Mouse (Mus musculus): ENCODE results near the gene Trim75.
"Not testable (repeated sequence)": the region's sequence is repeated elsewhere in the genome, so short reads cannot be mapped to it uniquely, and the experiment has no call there.

The Trim75 gene

DNA sequence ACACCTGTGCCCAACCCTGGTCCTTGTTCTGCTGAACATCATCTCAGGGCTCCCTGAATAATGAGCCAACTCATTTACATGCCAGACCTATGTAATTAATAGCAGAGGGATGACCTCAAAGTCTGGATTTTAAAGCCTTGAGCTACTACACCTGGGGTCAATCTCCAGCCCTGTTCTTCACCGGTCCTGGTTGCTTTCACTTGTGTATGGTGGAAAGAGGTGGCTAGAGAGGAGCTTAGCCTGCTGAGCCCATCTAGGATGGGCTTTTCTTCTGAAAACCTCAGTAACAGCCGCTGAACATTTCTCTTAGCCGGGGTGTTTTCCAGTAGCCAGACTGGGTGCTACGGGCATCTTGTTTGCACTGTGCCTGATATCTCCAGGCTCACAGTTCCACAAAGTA, at the start of gene Trim75:
Gene Trim75 (minus strand): TSS at position 101 of the 400 bp plus-strand sequence.
- no peak for DNase-seq (ENCODE audit: low read depth, low spot score)

DNA sequence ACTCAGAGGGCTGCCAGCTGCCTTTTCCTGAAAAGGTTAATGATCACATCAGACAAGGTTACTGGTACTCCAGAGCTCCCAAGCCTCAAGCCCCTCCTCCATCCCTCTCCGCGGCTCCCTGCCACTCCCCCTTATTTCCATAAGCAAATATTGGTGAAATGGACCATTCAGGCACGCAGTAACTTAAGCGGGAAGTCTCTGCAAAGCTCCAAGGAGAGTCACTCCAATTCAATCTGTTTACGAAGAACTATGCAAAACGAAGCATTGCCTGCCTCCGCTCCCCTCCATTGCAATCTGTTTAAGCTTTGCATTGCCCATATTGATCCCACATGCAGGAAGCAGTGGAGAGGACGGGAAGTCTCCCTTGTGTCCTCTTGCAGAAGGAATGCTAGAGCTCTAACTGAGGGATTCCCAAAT, 49.5 kb upstream of the Trim75 start, which contains the start of gene Apela:
Gene Apela (minus strand): TSS at position 220 of the 417 bp plus-strand sequence.
- peak; percentile 23 for DNase-seq (ENCODE audit: low read depth, low spot score)

DNA sequence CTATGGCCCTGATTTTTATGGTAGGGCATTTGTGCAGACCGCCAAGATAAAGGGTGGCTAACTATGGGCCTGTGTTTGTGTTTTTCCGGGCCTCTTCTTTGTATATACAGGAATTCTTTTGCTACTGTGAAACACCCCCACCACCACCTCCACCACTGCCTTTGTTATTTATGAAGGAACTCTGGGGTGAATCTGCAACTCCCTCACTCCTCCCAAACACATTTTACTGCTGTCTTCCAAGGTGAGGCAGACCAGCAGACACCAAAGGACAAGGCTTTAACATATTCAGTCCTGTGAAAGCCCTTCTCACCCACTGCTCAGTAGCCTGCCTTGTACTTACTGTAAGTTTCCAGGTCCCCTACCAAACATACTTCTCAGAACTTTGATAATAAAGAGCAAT, 46.5 kb upstream of the Trim75 start:
- no peak for DNase-seq (ENCODE audit: low read depth, low spot score)

DNA sequence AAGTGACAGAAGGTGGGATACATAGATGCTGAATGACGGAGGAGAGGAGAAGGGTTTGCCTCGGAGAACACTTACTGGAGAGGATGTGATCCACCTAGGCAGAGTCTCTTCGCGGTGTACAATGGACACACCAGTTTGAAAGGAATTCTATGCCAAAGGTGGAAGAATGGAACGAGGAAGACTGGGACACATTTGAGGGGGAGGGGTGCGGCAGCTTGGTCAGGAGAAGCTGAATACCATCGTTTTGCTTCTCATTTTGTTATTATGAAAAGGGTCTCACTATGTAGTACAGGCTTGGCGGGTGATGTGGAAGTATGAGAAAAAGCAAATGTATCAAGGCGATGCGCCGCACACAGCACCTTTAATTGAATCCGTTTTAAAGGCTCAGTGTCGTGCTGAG, 45.4 kb upstream of the Trim75 start:
- DNase-seq (ENCODE audit: low read depth, low spot score), result no peak

DNA sequence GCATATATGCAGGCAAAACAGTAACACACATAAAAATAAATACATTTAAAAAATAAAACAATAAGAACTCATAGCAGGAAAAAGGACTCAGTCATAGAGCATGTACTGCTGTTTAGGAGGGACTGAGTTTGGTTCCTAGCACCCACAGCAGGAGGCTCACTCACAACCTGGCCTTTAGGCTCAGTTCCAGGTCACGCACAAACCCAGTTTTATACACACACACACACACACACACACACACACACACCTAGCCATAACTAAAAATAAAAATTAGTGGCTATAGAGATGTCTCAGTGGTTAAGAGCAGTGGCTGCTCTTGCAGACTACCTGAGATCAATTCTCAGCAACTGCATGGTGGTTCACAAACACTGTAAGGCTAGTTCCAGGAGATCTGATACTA, 44.5 kb upstream of the Trim75 start:
- DNase-seq (ENCODE audit: low read depth, low spot score), result no peak

DNA sequence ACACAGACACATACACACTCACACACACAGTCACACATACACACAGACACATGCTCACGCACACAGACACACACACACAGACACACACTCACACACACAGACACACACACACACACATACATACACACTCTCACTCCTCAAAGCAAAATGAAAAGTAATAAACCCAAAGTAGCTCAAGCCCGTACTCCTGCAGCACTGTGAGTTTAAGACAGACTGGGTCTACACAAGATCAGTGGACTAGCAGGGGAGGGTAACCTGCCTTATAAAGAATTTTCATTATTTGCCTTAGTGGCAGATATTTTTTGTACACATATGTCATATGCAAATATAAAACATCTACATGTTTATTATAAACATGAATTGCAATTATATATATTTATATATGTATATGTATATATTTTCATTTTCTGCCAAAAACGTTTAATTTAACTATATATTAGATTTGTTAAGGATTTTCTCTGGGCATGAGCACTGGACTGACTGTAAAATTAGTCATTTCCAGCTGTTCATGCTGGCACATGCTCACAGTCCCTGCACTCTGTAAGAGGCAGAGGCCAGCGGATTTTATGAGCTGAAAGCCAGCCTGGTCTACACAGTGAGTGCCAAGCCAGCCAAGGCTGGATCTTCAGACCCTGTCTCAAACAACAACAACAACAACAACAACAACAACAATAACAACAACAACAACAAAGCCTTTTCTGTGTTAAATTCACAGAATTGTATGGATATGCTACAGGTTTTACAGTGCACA, 43.3 kb upstream of the Trim75 start:
- no peak for DNase-seq (ENCODE audit: low read depth, low spot score)

DNA sequence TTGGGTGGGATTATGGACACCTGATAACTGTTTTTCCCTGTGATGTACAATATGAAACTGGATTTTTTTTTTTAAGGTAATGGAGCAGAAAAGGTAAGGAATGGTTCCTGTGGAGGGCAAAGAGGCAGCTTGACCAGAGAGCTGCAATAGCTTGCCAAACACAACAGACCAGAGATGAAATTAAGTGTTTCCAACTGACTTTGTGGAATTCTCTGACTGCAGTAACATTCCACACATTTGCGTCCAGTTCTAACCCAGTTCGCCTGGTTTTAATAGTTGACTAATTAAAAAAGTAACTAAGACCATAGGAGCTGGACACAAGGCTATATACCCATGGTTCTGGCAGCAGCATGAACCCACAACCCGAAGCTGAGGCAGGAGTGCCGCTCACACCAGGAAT, 42.1 kb upstream of the Trim75 start:
- no peak for DNase-seq (ENCODE audit: low read depth, low spot score)

DNA sequence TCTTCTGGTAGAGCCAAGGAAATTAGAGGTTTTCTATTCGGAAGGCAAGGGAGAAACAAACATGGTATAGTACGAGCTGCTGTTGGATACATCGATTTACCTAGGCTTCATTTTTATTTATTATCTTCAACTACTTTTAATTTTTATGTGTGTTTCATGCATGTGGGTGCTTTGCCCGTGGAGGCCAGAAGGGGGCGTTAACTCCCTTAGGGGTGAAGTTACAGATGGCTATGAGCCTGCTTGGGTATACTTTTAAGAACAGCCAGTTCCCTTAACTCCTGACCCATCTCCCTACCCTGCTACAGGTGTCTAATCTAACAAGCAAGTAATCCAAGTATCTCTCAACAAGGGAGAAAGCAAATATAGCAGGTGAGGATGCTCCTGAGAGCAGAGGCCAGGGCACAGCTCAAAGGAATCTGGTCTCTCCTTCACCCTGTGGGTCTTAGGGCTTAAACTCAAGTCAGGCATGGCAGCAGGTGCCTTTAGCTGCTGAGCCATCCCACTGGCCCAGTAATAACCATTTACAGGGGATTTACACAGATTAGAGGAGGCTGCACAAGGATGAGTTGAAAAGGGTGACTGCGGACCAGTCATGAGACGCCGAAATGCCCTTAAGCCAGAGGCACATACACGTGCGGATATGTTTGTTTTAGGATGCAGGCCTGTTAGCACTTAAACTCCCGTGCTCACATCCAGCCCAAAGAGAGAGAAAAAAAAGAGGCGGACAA, 41.5 kb upstream of the Trim75 start:
- no peak for DNase-seq (ENCODE audit: low read depth, low spot score)

DNA sequence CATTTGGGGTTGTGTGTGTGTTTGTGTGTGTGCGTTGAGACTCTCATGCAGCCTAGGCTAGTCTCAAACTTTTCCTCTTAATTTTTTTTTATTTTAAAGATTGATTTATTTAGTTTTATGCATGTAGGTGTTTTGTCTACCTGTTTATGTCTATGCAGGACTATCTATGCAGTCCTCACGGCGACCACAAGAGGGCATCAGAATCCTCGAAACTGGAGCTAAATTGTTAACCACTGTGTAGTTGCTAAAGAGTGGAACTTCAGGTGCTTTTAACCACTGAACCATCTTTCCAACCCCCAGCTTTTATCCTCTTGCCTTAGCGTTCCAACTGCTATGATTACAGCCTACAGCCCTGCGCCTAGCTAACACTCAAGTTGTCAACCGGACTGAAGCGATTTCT, 34.9 kb upstream of the Trim75 start:
- peak; percentile 59 for DNase-seq (ENCODE audit: low read depth, low spot score)

DNA sequence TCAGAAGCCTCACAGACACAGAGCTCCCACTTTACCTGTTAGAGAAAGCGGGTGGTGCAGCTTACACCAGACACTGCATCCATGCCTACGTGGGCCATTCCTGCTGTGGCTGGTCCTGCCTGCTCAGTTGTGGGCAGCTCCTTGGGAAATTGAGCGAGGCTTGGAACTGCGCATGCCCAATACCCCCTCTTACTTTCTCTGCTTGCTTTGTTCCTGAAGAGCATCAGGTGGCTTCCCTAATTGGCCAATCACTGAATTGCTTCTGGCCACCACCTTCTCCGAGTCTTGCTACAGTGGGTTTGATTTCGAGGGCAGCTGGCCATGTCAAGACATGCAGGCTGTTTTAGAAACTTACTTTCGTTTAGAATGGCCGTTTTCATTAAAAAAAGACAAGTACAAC, 30.8 kb upstream of the Trim75 start, which contains the start of the genes Trim61 and Trim60:
Gene Trim61 (minus strand): TSS at position 101 of the 400 bp plus-strand sequence.
Gene Trim60 (minus strand): TSS at position 162 of the 400 bp plus-strand sequence.
- no peak for DNase-seq (ENCODE audit: low read depth, low spot score)

DNA sequence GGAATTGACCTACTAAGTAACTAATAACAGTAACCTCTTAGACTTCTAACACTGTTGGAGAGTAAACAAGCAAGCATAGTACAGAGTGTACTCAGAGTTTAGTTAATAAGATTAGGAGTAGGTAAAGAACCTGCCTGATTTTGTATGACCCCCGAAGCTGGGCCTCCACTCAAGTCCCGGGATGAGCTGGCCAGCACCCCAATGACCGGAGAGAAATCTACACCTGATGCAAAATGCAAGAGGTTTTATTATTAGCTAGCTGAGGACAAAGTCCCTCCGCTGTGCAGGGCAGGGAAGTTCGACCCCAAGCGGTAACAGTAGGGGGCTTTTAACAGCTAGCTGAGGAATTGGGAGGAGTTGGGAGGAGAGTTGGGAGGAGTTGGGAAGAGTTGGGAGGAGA, 20.0 kb upstream of the Trim75 start:
- not testable (repeated sequence) for DNase-seq (ENCODE audit: low read depth, low spot score)

DNA sequence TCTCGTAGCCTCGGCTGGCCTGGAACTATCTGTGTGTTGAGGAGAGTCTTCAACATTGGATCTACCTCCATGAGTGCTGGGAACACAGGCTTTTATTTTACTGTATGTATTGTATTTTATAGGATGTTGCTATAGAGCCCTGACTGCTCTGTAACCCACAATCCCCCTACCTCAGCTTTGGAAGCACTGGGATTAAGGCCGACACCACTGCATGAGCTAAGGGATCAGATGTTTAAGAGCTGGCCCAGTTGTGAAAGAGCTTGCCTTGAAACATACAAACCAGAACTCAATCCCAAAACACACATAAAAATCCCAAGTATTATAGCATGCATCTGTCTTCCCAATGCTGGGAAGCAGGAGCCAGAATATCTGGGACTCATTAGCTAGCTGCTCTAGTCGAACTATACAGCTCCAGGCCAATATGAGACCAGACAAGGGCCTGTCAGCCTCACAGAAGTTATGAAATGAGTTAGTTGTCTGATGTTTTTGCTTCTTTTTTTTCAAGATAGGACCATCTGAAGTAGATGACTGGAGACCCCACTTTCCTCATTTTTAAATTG, 11.3 kb upstream of the Trim75 start:
- no peak for DNase-seq (ENCODE audit: low read depth, low spot score)

DNA sequence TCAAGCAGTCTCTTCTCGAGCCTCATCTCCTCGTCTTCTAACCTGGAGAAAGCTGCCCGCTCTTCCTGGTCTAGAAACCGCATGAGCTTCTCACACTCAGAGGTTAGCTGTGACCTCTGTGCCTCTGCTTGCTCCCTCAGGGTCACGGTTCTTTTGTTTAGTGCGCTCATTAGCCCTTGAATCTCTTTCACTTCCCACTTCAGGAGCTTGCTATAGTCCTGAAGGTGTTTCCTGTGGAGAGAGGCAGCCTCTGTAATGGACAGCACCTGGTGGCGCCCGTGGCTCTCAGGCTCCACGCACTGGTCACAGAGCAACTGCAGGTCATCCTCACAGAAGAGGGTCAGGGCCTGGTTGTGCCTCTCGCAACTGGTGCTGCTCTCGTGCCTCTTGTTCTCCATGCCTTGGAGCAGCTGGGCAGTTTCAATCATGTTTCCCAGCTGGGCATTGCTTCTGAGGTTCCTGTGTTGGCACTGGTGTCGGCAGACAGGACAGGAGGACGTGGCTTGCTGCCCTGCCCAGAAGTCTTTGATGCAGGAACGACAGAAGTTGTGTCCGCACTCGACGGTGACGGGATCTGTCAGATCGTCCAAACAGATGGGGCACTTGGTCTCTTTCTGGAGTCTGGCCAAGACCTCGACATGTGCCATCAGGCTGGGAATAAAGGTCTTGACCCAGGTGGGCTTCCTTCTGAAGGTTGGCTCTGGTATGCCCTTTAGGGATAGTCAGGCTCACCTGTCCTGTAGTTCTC, 4.3 kb downstream of the Trim75 start:
- no peak for DNase-seq (ENCODE audit: low read depth, low spot score)

DNA sequence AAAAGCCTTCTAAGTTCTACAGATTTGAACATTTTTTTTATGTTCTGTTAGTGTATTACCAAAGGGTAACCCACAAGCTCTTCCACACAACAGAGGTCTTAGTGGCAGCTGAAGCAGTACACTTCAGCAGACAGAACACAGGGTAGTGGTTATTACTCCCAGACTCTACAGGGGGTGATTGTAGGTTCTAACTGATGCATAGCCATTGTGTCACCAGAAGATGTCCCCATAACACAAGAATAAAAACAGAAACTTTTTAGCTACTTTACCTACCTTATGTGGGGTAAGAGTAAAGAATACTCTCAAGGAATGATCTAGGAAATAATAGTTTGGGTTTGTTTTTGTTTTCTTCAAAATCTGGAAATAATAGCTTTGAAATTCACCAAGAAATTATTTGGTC, 24.8 kb downstream of the Trim75 start:
- DNase-seq (ENCODE audit: low read depth, low spot score), result peak; percentile 14

DNA sequence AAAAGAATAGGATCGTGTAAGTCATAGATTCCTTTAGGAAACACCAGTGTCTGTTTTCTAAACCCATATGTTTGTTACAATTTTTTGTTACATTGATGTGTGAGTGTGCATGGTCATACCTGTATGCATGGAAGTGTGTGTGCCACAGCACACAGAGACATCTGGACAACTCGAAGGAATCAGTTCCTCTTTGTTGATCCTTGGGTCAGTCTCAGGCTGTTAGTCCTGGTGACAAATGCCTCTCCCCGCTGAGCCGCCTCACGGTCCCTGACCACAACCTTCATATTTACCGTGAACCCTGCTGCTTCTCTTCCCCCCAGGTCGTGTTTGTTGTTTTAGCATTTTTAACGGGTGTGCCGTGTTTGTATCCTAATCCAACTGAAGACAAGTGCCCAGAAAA, 28.6 kb downstream of the Trim75 start:
- no peak for DNase-seq (ENCODE audit: low read depth, low spot score)

DNA sequence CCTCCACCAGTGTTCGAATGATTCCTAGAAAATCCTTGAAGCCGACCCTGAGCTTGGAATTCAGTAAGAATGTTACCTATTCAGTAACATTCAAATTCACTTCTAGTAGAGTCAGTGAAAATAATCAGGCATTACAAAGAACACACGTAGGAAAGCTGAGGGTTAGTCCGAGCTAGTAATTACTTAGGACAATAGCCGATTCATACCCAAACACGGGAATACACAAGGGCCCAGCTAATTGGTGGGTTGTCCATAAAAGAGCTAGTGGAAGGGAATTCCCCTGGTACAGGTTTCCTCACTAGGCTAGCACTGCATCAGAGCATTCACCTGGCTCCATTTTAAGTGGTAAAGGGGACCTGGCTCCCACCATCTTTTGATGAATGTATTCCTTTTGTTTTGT, 35.5 kb downstream of the Trim75 start:
- no peak for DNase-seq (ENCODE audit: low read depth, low spot score)

DNA sequence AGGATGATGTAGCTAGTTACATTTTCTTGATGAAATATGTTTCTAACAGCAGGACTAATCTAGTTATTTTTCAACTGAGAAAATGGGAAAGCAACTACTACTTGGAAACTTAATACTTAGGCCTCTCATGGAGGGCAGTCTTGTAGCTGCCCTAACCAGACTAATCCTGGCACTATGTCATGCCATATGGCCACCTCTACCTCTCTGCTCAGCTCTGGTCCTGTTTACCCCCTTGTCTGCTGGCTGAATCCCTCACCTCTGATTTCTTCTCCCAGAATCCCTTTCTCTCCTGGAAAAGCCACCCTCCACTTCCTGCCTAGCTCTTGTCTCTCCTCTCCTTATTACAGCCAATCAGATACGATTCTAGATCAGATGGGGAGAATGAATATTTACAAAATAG, 39.3 kb downstream of the Trim75 start:
- peak; percentile 85 for DNase-seq (ENCODE audit: low read depth, low spot score)

DNA sequence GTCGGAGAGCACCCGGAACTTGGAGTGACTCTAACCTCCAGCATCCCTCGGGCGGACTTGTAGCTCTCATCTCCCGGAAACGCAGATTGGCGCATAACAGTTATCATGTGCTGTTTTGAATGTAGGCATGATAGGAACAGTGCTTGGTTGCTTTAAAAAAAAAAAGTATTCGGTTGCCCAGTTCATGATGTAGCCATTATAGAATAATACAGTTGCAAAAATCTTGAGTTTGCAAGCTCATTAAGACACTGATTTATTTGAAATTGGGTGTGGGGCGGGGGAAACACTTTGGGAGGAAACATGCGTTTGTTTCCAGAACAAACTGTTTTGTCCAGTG, 40.0 kb downstream of the Trim75 start:
- no peak for DNase-seq (ENCODE audit: low read depth, low spot score)

DNA sequence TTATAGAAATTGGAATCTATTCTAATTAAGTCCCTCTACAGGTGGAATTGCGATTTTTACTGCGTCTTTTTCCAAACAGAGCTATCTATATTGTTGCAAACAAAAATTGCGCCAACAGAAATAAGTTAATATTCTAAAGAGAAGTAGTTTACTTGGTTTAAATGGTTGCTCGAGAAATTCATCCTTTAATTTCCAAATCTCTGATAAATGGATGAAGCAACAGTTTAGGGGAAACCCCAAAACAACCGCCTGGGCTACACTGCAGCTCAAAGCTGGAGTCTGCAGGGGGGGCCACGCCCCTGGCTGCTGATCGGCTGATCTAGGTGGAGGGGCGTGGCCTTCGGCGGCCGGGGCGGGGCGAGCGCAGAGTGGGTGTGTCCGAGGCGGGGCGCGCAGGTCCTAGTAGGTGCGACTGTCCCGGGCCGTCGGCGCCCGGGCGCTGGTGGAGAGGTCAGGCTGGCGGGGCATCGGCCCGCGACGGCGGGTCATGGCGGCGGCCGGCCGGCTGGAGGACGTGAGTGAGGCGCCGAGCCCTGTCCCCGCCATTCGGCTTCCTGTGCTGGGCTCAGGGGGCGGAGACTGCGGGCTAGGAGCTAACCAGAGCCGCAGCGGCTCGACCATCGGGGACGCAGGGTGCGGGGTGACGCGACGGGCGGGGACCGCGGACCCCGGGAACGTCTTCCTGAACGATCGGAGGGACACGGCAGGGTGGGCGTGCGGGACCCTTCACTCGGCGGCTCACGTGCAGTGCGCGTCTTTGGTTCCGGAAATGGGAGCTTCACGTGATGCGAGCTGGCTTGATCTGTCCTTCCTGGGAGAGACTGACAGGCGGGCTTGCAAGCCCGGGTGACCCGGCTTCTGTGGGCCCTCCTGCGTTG, 40.6 kb downstream of the Trim75 start, which contains the start of gene Tmem192:
Gene Tmem192 (plus strand): TSS at position 366 of the 878 bp plus-strand sequence.
- peak; percentile 95 for DNase-seq (ENCODE audit: low read depth, low spot score)

DNA sequence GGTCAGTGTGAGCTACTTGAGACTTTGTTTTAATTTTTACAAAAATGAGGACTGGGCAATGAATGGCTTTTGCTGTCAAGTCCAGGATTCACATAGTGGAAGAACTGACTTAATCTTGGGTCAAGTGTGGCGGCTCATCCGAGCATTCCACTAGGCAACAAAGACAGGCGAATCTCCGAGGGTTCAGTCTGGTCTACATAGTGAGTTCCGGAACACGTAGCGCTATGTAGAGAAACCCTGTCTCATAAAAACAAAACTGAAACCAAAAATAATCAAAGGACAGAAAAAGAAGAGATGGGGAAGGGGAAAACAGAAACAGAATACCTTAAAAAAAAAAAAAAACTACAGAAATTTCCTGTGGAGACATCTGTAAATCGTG, 41.2 kb downstream of the Trim75 start:
- DNase-seq (ENCODE audit: low read depth, low spot score), result peak; percentile 16

DNA sequence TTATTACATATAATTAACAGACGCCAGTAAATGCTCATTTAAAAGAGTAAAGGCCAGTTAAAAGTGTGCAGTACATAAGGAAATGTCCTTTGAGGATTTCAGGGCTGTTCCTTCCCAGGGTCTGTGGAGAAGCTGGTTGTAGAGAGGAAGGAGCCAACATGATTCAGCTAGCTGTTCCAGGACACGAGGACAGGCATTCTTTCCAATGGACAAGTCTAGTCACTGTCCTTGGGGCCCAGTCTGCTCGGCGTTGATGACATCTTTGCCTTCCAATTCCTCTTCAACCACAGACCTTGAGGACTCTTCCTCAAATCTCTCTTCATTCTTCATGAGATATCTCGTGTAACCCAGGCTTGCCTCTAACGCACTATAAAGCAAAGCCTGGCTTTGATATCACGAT, 42.0 kb downstream of the Trim75 start:
- DNase-seq (ENCODE audit: low read depth, low spot score), result no peak
